Mouse (Mus musculus): ENCODE results near the gene Scrn2. TPM values are rescaled to one million over a fixed set of nuclear protein-coding genes. Genes with fewer than 3 reads are reported as not detected.
A peak's percentile ranks its signal among the peaks of the same experiment; 100 is the strongest.

Gene Scrn2
- polyA plus RNA-seq, 1 experiment = 10.0 TPM

- no peak for DNase-seq (ENCODE audit: low read depth in 1 of 2, low spot score in 2 of 2)
- Histone ChIP-seq H3K4me3 (ENCODE audit: extremely low read depth, insufficient read depth, insufficient read length) (peak overlapping the region; percentile 40; the same call in 1 of the 2 replicates), H3K36me3 (ENCODE audit: control insufficient read depth, insufficient read depth, low read length) (no peaks in the 10 kb centered on the region), H3K4me1 (ENCODE audit: control insufficient read depth, insufficient read depth, insufficient read length) (peaks cover 17% of the 10 kb centered on the region), H3K27me3 (ENCODE audit: control insufficient read depth, insufficient read depth, low read length) (peaks cover 30% of the 10 kb centered on the region), H3K27ac (ENCODE audit: insufficient read depth, low read length) (no peak overlapping the region)
- 2% methylated on average over 55 of the region's 68 CpGs for WGBS
- TF ChIP-seq POLR2A (IDR thresholded peaks at IDR 0.05; ENCODE audit: low read depth, low read length) (no peak), CTCF (IDR thresholded peaks at IDR 0.05; ENCODE audit: extremely low read depth, insufficient read depth, insufficient read length, insufficient replicate concordance) (no peak)
Observed at GRCm38 (mm10) chr11:97018583-97019344, 11.0 kb upstream of the Scrn2 start.

GRCm38 (mm10) chr11:97019345-97019708, 10.4 kb upstream of the Scrn2 start:
- Histone ChIP-seq H3K36me3 (ENCODE audit: control insufficient read depth, insufficient read depth, low read length) (no peaks in the 10 kb centered on the region), H3K4me3 (ENCODE audit: extremely low read depth, insufficient read depth, insufficient read length) (peak overlapping the region; percentile 40; the same call in 1 of the 2 replicates), H3K4me1 (ENCODE audit: control insufficient read depth, insufficient read depth, insufficient read length) (peaks cover 17% of the 10 kb centered on the region), H3K27me3 (ENCODE audit: control insufficient read depth, insufficient read depth, low read length) (peaks cover 30% of the 10 kb centered on the region), H3K27ac (ENCODE audit: insufficient read depth, low read length) (no peak overlapping the region)
- TF ChIP-seq CTCF (IDR thresholded peaks at IDR 0.05; ENCODE audit: extremely low read depth, insufficient read depth, insufficient read length, insufficient replicate concordance) (no peak), POLR2A (IDR thresholded peaks at IDR 0.05; ENCODE audit: low read depth, low read length) (no peak)
- WGBS = 20% methylated on average over 13 of the region's 13 CpGs
- no peak for DNase-seq (ENCODE audit: low read depth in 1 of 2, low spot score in 2 of 2)

- 4% methylated on average over 26 of the region's 27 CpGs for WGBS
- Histone ChIP-seq H3K4me3 (ENCODE audit: extremely low read depth, insufficient read depth, insufficient read length) (peak overlapping the region; percentile 65; the same call in 1 of the 2 replicates), H3K27me3 (ENCODE audit: control insufficient read depth, insufficient read depth, low read length) (peaks cover 30% of the 10 kb centered on the region), H3K36me3 (ENCODE audit: control insufficient read depth, insufficient read depth, low read length) (no peaks in the 10 kb centered on the region), H3K4me1 (ENCODE audit: control insufficient read depth, insufficient read depth, insufficient read length) (peaks cover 19% of the 10 kb centered on the region), H3K27ac (ENCODE audit: insufficient read depth, low read length) (no peak overlapping the region)
- TF ChIP-seq POLR2A (IDR thresholded peaks at IDR 0.05; ENCODE audit: low read depth, low read length) = no peak
- TF ChIP-seq CTCF (IDR thresholded peaks at IDR 0.05; ENCODE audit: extremely low read depth, insufficient read depth, insufficient read length, insufficient replicate concordance) = no peak
- no peak for DNase-seq (ENCODE audit: low read depth in 1 of 2, low spot score in 2 of 2)
Observed at GRCm38 (mm10) chr11:97021121-97021765, 8.5 kb upstream of the Scrn2 start.

DNA sequence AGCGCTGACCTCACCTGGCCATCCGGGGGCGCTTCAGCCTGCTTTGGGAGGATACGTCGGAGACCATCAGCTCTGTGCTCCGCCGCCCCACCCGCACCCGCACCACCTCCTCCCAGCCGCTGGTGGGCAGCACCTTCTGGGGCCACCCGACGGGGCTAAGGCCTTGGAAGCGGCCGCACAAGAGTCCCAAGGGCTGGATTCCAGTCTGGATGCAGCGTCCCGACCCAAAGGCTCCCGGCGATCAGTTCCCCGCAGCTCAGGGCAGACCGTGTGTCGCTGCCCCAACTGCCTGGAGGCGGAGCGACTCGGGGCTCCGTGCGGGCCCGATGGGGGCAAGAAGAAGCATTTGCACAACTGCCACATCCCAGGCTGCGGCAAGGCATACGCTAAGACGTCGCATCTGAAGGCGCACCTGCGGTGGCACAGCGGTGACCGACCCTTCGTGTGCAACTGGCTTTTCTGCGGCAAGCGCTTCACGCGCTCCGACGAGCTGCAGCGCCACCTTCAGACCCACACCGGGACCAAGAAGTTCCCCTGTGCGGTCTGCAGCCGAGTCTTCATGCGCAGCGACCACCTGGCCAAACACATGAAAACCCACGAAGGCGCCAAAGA, 7.8 kb upstream of the Scrn2 start:
- Histone ChIP-seq H3K36me3 (ENCODE audit: control insufficient read depth, insufficient read depth, low read length) (no peaks in the 10 kb centered on the region), H3K4me1 (ENCODE audit: control insufficient read depth, insufficient read depth, insufficient read length) (peaks cover 19% of the 10 kb centered on the region), H3K27me3 (ENCODE audit: control insufficient read depth, insufficient read depth, low read length) (peaks cover 28% of the 10 kb centered on the region), H3K4me3 (ENCODE audit: extremely low read depth, insufficient read depth, insufficient read length) (peak overlapping the region; percentile 65), H3K27ac (ENCODE audit: insufficient read depth, low read length) (peak overlapping the region; percentile 34)
- DNase-seq (ENCODE audit: low read depth in 1 of 2, low spot score in 2 of 2) = peak; percentile 59 to 79
- under 1% methylated on average over 50 of the region's 50 CpGs for WGBS
- TF ChIP-seq CTCF (IDR thresholded peaks at IDR 0.05; ENCODE audit: extremely low read depth, insufficient read depth, insufficient read length, insufficient replicate concordance) = peak; percentile 83
- TF ChIP-seq POLR2A (IDR thresholded peaks at IDR 0.05; ENCODE audit: low read depth, low read length) = no peak

- H3K27me3 ChIP-seq (ENCODE audit: control insufficient read depth, insufficient read depth, low read length) = peaks cover 11% of the 10 kb centered on the region; the same call in 1 of the 2 replicates
- no peak for DNase-seq (ENCODE audit: low read depth in 1 of 2, low spot score in 2 of 2)
- no peak overlapping the region for H3K27ac ChIP-seq (ENCODE audit: insufficient read depth, low read length)
- peaks cover 15% of the 10 kb centered on the region for H3K4me1 ChIP-seq (ENCODE audit: control insufficient read depth, insufficient read depth, insufficient read length)
- H3K36me3 ChIP-seq (ENCODE audit: control insufficient read depth, insufficient read depth, low read length) = no peaks in the 10 kb centered on the region
- no peak overlapping the region for H3K4me3 ChIP-seq (ENCODE audit: extremely low read depth, insufficient read depth, insufficient read length)
- TF ChIP-seq POLR2A (IDR thresholded peaks at IDR 0.05; ENCODE audit: low read depth, low read length) (no peak), CTCF (IDR thresholded peaks at IDR 0.05; ENCODE audit: extremely low read depth, insufficient read depth, insufficient read length, insufficient replicate concordance) (no peak)
- WGBS = 80% methylated on average over 10 of the region's 10 CpGs
Observed at GRCm38 (mm10) chr11:97024977-97025376, 4.8 kb upstream of the Scrn2 start.

DNA sequence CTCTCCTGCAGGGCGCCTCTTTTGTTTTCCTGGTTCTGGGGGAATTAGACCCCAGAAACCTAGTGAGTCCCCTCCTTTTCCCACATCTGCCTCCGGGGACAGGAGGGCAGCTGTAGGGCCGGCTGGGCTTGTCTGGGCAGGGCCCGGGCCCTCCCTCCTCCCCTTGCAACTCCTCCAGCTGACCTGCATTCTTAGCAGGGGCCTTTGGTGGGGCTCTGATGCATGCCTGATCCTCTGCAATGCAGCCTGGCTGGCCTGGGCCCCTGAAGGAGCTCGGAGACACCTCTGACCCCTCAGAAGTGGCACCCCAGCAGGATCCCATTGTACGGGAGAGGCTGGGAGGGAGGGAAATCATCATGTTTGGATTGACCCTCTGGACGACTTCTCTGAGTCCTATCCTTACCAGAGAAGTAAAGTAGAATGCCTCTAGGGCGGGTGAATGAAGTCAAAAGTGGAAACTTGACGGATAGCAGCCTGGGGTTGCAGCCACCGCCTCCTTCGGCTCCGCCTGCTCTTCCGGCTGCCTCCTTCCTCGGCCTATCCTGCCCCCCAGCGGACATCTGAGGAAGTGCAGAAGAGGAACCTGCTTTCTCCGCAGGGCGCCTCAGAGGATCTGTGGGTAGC, 3.9 kb upstream of the Scrn2 start:
- WGBS = 13% methylated on average over 17 of the region's 17 CpGs
- Histone ChIP-seq H3K27me3 (ENCODE audit: control insufficient read depth, insufficient read depth, low read length) (peaks cover 8% of the 10 kb centered on the region; the same call in 1 of the 2 replicates), H3K27ac (ENCODE audit: insufficient read depth, low read length) (peak overlapping the region; percentile 26; the same call in 1 of the 2 replicates), H3K4me1 (ENCODE audit: control insufficient read depth, insufficient read depth, insufficient read length) (peaks cover 20% of the 10 kb centered on the region), H3K36me3 (ENCODE audit: control insufficient read depth, insufficient read depth, low read length) (no peaks in the 10 kb centered on the region), H3K4me3 (ENCODE audit: extremely low read depth, insufficient read depth, insufficient read length) (peak overlapping the region; percentile 46)
- TF ChIP-seq POLR2A (IDR thresholded peaks at IDR 0.05; ENCODE audit: low read depth, low read length) (no peak), CTCF (IDR thresholded peaks at IDR 0.05; ENCODE audit: extremely low read depth, insufficient read depth, insufficient read length, insufficient replicate concordance) (peak; percentile 94; the same call in 1 of the 2 replicates)
- peak; percentile 80 to 90 for DNase-seq (ENCODE audit: low read depth in 1 of 2, low spot score in 2 of 2)

All from spleen, adult 2 months (tissue).